Mouse (Mus musculus): Measurements from ENCODE around the gene Fars2.
"Not testable (repeated sequence)": the region's sequence is repeated elsewhere in the genome, so short reads cannot be mapped to it uniquely, and the experiment has no call there.

Fars2 gene

GRCm38 (mm10) chr13:36297950-36298781, 181.0 kb downstream of the Fars2 start:
- peak in 1 of 2 experiments; percentile 28 for DNase-seq

GRCm38 (mm10) chr13:36298782-36299031, 181.5 kb downstream of the Fars2 start:
- no peak for DNase-seq

- DNase-seq = no peak
Observed at GRCm38 (mm10) chr13:36302770-36303169, 185.6 kb downstream of the Fars2 start.

GRCm38 (mm10) chr13:36305306-36305705, 188.1 kb downstream of the Fars2 start:
- DNase-seq = no peak

- no peak for DNase-seq
Observed at GRCm38 (mm10) chr13:36307386-36307785, 190.2 kb downstream of the Fars2 start.

GRCm38 (mm10) chr13:36309160-36309559, 191.9 kb downstream of the Fars2 start:
- no peak for DNase-seq

GRCm38 (mm10) chr13:36314218-36314617, 197.0 kb downstream of the Fars2 start:
- DNase-seq = peak in 1 of 2 experiments; percentile 8

GRCm38 (mm10) chr13:36314860-36315800, 197.9 kb downstream of the Fars2 start:
- DNase-seq = no peak

- no peak for DNase-seq
Observed at GRCm38 (mm10) chr13:36317824-36318223, 200.6 kb downstream of the Fars2 start.

- no peak for DNase-seq
Observed at GRCm38 (mm10) chr13:36324624-36325023, 207.4 kb downstream of the Fars2 start.

- DNase-seq = no peak
Observed at GRCm38 (mm10) chr13:36326539-36326938, 209.3 kb downstream of the Fars2 start.

GRCm38 (mm10) chr13:36329871-36330270, 212.7 kb downstream of the Fars2 start:
- no peak for DNase-seq

- DNase-seq = no peak
Observed at GRCm38 (mm10) chr13:36330542-36330941, 213.3 kb downstream of the Fars2 start.

- DNase-seq = no peak
Observed at GRCm38 (mm10) chr13:36334748-36335147, 217.5 kb downstream of the Fars2 start.

- DNase-seq = no peak
Observed at GRCm38 (mm10) chr13:36351529-36351928, 234.3 kb downstream of the Fars2 start.

- DNase-seq = no peak
Observed at GRCm38 (mm10) chr13:36357469-36357868, 240.3 kb downstream of the Fars2 start.

GRCm38 (mm10) chr13:36361419-36361818, 244.2 kb downstream of the Fars2 start:
- DNase-seq = no peak

GRCm38 (mm10) chr13:36365719-36366118, 248.5 kb downstream of the Fars2 start:
- DNase-seq = not testable (repeated sequence)

- DNase-seq = no peak
Observed at GRCm38 (mm10) chr13:36366304-36366703, 249.1 kb downstream of the Fars2 start.

- DNase-seq = no peak
Observed at GRCm38 (mm10) chr13:36367712-36368491, 250.7 kb downstream of the Fars2 start.

- DNase-seq = no peak
Observed at GRCm38 (mm10) chr13:36368799-36369198, 251.6 kb downstream of the Fars2 start.

GRCm38 (mm10) chr13:36369400-36369799, 252.2 kb downstream of the Fars2 start:
- no peak for DNase-seq

GRCm38 (mm10) chr13:36383236-36383635, 266.0 kb downstream of the Fars2 start:
- no peak for DNase-seq

Data from kidney, postnatal 4 days (tissue).